Mouse (Mus musculus) pancreas, adult 10 weeks (tissue): Measurements from ENCODE around the gene Wnt5a. TPM values are rescaled to one million over a fixed set of nuclear protein-coding genes. Genes with fewer than 3 reads are reported as not detected.

Experiments used
- polyA plus RNA-seq: library from polyadenylated mRNA; stranded (reverse); fragments of 350-450 nt; fragmentation: Illumina TruSeq; extraction: RNeasy Lipid Tissue Mini Kit (QIAGEN cat#74804); gene quantifications from one replicate; pipeline ENCODE4 v1.2.3, GENCODE M21; 2015; ENCODE audit warnings: low read depth, low replicate concordance; ENCODE audit not compliant: insufficient read depth

Gene Wnt5a
- polyA plus RNA-seq, result 2.7 TPM

DNA sequence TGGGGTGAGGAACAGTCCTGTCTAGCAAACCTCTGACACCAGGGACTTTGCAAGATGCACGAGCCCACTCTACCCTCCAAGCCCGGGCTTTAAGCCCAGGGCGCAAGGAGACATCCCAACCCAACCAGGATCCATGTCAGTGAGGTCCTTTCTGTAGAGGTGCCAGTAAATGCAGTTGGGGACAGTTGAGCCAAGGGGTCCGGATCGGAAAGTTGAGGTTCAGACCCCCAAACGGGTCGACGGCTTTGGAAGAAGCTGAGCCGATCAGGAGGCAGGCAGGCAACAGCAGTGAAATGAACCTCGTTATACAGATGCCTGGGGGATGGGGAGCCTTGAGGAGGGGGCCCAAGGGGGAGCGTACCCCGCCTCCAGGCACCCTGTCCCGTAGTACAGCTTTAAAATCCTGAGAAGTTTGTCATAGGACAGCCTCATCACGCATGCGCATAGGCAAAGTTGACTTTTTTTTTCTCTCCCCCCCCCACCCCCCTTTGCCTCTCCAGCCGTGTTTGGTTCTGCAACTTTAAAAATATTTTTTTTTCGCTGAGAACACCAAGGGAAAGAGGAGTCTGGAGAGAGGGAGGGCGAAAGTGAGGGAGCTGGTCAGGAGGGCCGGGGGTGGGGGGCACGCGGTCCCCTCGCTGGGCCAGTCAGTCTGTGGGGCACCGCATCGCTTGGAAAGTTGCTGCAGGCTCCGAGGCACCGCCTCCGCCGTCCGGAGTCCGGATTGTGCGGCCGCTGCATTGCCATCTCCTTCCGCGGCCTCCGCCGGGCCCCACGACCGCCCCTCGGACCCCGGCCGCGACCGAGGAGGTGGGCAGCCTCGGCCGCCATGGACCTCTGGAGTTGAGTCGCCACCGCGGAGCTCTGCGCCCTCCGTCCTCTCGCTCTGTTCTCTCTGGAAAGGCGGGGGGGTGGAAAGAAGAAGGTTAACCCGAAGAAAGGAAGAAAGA, at the start of gene Wnt5a:
Wnt5a (plus strand) TSS at position 650 of the 950 bp plus-strand sequence.

